Mouse (Mus musculus) hindbrain, embryonic 16.5 days (tissue): ENCODE results near the gene Fyb2. TPM values are rescaled to one million over a fixed set of nuclear protein-coding genes. Genes with fewer than 3 reads are reported as not detected.
"Not testable (repeated sequence)": the region's sequence is repeated elsewhere in the genome, so short reads cannot be mapped to it uniquely, and the experiment has no call there.

Source experiments
- ATAC-seq: fragments of 200-750 bp; cut with Nextera tagmentation; 2 replicates; pipeline ENCODE4 v1.8.0; 2017; ENCODE audit warnings: moderate TSS enrichment, moderate library complexity
- H3K27ac ChIP-seq: fragments of 300-500 bp; sonication (generic); 2 replicates; pipeline ENCODE4 v1.5.1; 2014; ENCODE audit warnings: low read depth, mild to moderate bottlenecking, control low read depth, low read length, moderate library complexity
- H3K27me3 ChIP-seq: fragments of 300-500 bp; sonication (generic); replicated peaks from 2 replicates; pipeline ENCODE4 v1.6.1; 2014; ENCODE audit warnings: low read length; ENCODE audit not compliant: control insufficient read depth, insufficient read depth
- H3K36me3 ChIP-seq: fragments of 300-500 bp; sonication (generic); 2 replicates; pipeline ENCODE4 v1.6.1; 2014; ENCODE audit warnings: mild to moderate bottlenecking, low read length, moderate library complexity, mixed read lengths; ENCODE audit not compliant: control insufficient read depth, insufficient read depth
- H3K4me1 ChIP-seq: fragments of 300-500 bp; sonication (generic); 2 replicates; pipeline ENCODE4 v1.6.1; 2014; ENCODE audit warnings: low read depth, low read length; ENCODE audit not compliant: control insufficient read depth, insufficient read depth
- H3K4me2 ChIP-seq: fragments of 300-500 bp; sonication (generic); 2 replicates; pipeline ENCODE4 v1.6.1; 2014; ENCODE audit warnings: mild to moderate bottlenecking, low read length, control low read depth, moderate library complexity
- H3K4me3 ChIP-seq: fragments of 300-500 bp; sonication (generic); 2 replicates; pipeline ENCODE4 v1.5.1; 2014; ENCODE audit warnings: mild to moderate bottlenecking, low read length, control low read depth, moderate library complexity
- H3K9ac ChIP-seq: fragments of 300-500 bp; sonication (generic); 2 replicates; pipeline ENCODE4 v1.6.1; 2014; ENCODE audit warnings: low read depth, mild to moderate bottlenecking, control low read depth, low read length, moderate library complexity
- H3K9me3 ChIP-seq: fragments of 300-500 bp; sonication (generic); 2 replicates; pipeline ENCODE4 v1.6.1; 2014; ENCODE audit warnings: mild to moderate bottlenecking, low read length, moderate library complexity; ENCODE audit not compliant: control insufficient read depth
- WGBS: fragments of 180-500 bp; shearing (Covaris S2); extraction: QIAGEN DNeasy Blood & Tissue Kit; methylation state at CpG from one replicate; pipeline ENCODE4 v1.1.7; 2014; 5-methylcytosine and 5-hydroxymethylcytosine counted together
- polyA plus RNA-seq: library from polyadenylated mRNA; unstranded; fragments of >200 nt; fragmentation: Nextera tagmentation; extraction: Ambion mirVana; gene quantifications from 2 replicates; pipeline ENCODE4 v1.2.1, GENCODE M21; 2015

Gene Fyb2
- polyA plus RNA-seq, 1 experiment from 2014 or later: 0.11 TPM

- Histone ChIP-seq H3K27ac (no peak overlapping the region), H3K4me2 (no peak overlapping the region), H3K9me3 (no peaks in the 10 kb centered on the region), H3K4me1 (no peaks in the 10 kb centered on the region), H3K4me3 (no peak overlapping the region), H3K27me3 (no peaks in the 10 kb centered on the region), H3K36me3 (no peaks in the 10 kb centered on the region), H3K9ac (no peak overlapping the region)
- 76% methylated on average over 3 of the region's 3 CpGs for WGBS
- no peak for ATAC-seq
These were observed 77.4 kb downstream of the Fyb2 start for GRCm38 (mm10) chr4:104990686-104991085.

- no peaks in the 10 kb centered on the region for H3K9me3 ChIP-seq
- H3K27ac ChIP-seq: no peak overlapping the region
- 82% methylated on average over 3 of the region's 3 CpGs for WGBS
- no peak overlapping the region for H3K4me3 ChIP-seq
- no peak overlapping the region for H3K4me2 ChIP-seq
- no peaks in the 10 kb centered on the region for H3K27me3 ChIP-seq
- no peak for ATAC-seq
- H3K9ac ChIP-seq: no peak overlapping the region
- H3K4me1 ChIP-seq: no peaks in the 10 kb centered on the region
- no peaks in the 10 kb centered on the region for H3K36me3 ChIP-seq
These were observed 79.0 kb downstream of the Fyb2 start for GRCm38 (mm10) chr4:104992271-104992670.

- Histone ChIP-seq H3K4me1 (no peaks in the 10 kb centered on the region), H3K27ac (no peak overlapping the region), H3K4me2 (no peak overlapping the region), H3K4me3 (no peak overlapping the region), H3K9me3 (no peaks in the 10 kb centered on the region), H3K9ac (no peak overlapping the region), H3K27me3 (no peaks in the 10 kb centered on the region), H3K36me3 (no peaks in the 10 kb centered on the region)
- ATAC-seq: no peak
- 86% methylated on average over 10 of the region's 10 CpGs for WGBS
These were observed 80.1 kb downstream of the Fyb2 start for GRCm38 (mm10) chr4:104993140-104993874.

GRCm38 (mm10) chr4:104999702-105000101 is 86.4 kb downstream of the Fyb2 start:
- H3K4me2 ChIP-seq: no peak overlapping the region

GRCm38 (mm10) chr4:105001736-105002135 is 88.5 kb downstream of the Fyb2 start:
- no peaks in the 10 kb centered on the region for H3K36me3 ChIP-seq
- H3K27me3 ChIP-seq: no peaks in the 10 kb centered on the region
- no peak overlapping the region for H3K27ac ChIP-seq
- H3K9me3 ChIP-seq: no peaks in the 10 kb centered on the region
- H3K9ac ChIP-seq: no peak overlapping the region
- H3K4me1 ChIP-seq: no peaks in the 10 kb centered on the region
- H3K4me2 ChIP-seq: no peak overlapping the region
- WGBS: 70% methylated on average over 1 of the region's 1 CpGs
- no peak for ATAC-seq
- no peak overlapping the region for H3K4me3 ChIP-seq

More at GRCm38 (mm10) chr4:104999702-105000101, 86.4 kb downstream of the Fyb2 start:
- H3K9ac ChIP-seq: no peak overlapping the region
- H3K9me3 ChIP-seq: no peaks in the 10 kb centered on the region
- no peaks in the 10 kb centered on the region for H3K36me3 ChIP-seq
- no peak overlapping the region for H3K27ac ChIP-seq
- no peaks in the 10 kb centered on the region for H3K27me3 ChIP-seq
- H3K4me3 ChIP-seq: no peak overlapping the region
- H3K4me1 ChIP-seq: no peaks in the 10 kb centered on the region
- WGBS: 77% methylated on average over 5 of the region's 5 CpGs
- ATAC-seq: no peak

- Histone ChIP-seq H3K27me3 (no peaks in the 10 kb centered on the region), H3K4me1 (no peaks in the 10 kb centered on the region), H3K27ac (no peak overlapping the region), H3K9ac (no peak overlapping the region), H3K36me3 (no peaks in the 10 kb centered on the region; the same call in 1 of the 2 replicates), H3K4me2 (no peak overlapping the region), H3K4me3 (no peak overlapping the region), H3K9me3 (no peaks in the 10 kb centered on the region)
- ATAC-seq: no peak
- WGBS: 69% methylated on average over 8 of the region's 8 CpGs
These were observed 90.9 kb downstream of the Fyb2 start for GRCm38 (mm10) chr4:105004135-105004534.

- H3K36me3 ChIP-seq, H3K9ac ChIP-seq, H3K9me3 ChIP-seq, H3K4me3 ChIP-seq, H3K27ac ChIP-seq, H3K4me2 ChIP-seq, ATAC-seq, H3K27me3 ChIP-seq, H3K4me1 ChIP-seq: not testable (repeated sequence)
- 87% methylated on average over 12 of the region's 12 CpGs for WGBS
These were observed 91.4 kb downstream of the Fyb2 start for GRCm38 (mm10) chr4:105004649-105005048.

GRCm38 (mm10) chr4:105007360-105008018 is 94.2 kb downstream of the Fyb2 start:
- Histone ChIP-seq H3K4me3 (no peak overlapping the region), H3K36me3 (no peaks in the 10 kb centered on the region; the same call in 1 of the 2 replicates), H3K4me2 (no peak overlapping the region), H3K9ac (no peak overlapping the region), H3K9me3 (no peaks in the 10 kb centered on the region), H3K27ac (no peak overlapping the region), H3K27me3 (no peaks in the 10 kb centered on the region), H3K4me1 (no peaks in the 10 kb centered on the region)
- ATAC-seq: no peak
- 95% methylated on average over 4 of the region's 4 CpGs for WGBS

- H3K4me2 ChIP-seq: no peak overlapping the region
- H3K9me3 ChIP-seq: no peaks in the 10 kb centered on the region
- no peaks in the 10 kb centered on the region; the same call in 1 of the 2 replicates for H3K36me3 ChIP-seq
- H3K9ac ChIP-seq: no peak overlapping the region
- WGBS: 92% methylated on average over 7 of the region's 7 CpGs
- H3K27me3 ChIP-seq: no peaks in the 10 kb centered on the region
- no peak for ATAC-seq
- H3K27ac ChIP-seq: no peak overlapping the region
- H3K4me1 ChIP-seq: no peaks in the 10 kb centered on the region
- H3K4me3 ChIP-seq: no peak overlapping the region
These were observed 100.5 kb downstream of the Fyb2 start for GRCm38 (mm10) chr4:105013718-105014117.
